Mouse (Mus musculus): ENCODE measurements around the gene Tsc22d1.

Tsc22d1 gene

DNA sequence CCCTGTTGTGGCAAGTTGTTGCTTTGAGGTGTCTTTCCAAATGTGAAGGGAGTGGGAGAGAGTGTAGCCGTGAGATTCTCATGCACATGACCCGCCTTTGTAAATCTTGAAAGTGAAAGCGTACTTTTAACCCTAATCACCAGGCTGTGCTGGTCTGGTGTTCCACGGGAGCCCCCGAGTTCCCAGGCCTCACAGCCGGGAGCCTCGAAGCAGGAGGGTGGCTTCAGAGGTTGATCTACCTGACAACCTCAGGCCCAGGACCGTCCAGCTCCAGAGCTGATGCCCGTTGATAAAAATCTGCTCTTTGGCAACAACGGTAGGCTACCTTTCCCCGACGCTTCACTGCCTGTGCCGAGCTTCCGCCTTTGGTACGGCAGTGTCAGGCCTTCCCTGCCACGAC is 72.8 kb downstream of the Tsc22d1 start:
- DNase-seq (ENCODE audit: low read depth, low spot score): no peak

- DNase-seq (ENCODE audit: low read depth, low spot score): no peak
Observed at GRCm38 (mm10) chr14:76488101-76489044, 73.6 kb downstream of the Tsc22d1 start.

DNA sequence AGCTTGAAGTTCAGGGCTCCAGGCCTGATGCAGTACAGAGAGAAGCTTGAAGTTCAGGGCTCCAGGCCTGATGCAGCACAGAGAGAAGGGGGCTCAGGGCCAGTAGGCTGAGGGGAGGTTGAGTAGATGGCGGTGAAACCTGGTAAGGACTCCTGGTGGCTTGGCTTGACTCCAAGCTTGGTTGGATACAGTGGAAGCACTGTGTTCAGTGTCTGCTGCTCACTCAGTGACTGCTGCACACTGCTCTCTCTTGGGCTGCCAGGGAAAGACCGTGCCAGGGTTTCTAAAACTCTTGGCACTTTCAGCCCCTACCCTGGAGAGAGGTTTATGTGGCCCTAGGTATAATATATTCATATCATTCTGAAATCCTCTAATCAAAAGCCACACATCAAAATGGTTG is 74.4 kb downstream of the Tsc22d1 start:
- no peak for DNase-seq (ENCODE audit: low read depth, low spot score)

- no peak for DNase-seq (ENCODE audit: low read depth, low spot score)
Observed at GRCm38 (mm10) chr14:76495022-76495421, 80.3 kb downstream of the Tsc22d1 start.

DNA sequence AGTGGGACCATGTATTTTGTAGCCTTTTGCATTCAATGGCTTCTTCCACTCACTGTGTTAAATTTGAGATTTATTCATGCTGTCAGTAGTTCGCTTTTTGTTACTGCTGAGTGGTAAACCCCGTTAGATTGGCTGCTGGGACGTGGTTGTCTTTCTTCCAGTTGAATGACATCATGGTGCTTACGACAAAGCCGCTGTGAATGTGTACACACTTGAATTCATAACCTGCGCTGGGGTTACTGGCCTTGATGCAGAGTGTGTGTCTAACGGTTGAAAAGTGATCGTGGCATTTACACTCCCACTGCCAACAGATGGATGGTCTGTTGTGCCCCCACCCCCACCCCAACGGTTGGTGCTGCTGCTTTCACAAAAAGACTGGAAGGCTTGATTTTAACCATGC is 82.4 kb downstream of the Tsc22d1 start:
- DNase-seq (ENCODE audit: low read depth, low spot score): no peak

DNA sequence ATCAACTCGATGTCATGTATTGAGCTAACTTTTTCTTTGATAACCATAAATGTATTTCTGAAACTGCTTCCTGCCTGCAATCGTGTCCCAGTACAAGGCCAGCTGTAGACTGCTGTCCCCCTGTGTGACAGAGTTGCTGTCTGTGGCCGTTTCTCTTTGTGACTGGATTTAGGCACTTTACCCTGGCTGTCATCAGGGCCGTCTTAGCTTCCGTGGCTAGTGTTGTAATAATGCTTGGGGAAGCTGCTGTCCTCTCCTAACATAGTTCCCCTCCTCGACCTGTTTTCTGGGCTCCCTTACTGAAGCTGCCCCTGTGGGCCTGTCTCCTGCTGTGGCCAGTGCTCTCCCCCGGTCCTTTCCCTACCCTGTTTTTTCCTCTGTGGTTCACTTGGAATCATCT is 83.4 kb downstream of the Tsc22d1 start:
- DNase-seq (ENCODE audit: low read depth, low spot score): no peak

DNA sequence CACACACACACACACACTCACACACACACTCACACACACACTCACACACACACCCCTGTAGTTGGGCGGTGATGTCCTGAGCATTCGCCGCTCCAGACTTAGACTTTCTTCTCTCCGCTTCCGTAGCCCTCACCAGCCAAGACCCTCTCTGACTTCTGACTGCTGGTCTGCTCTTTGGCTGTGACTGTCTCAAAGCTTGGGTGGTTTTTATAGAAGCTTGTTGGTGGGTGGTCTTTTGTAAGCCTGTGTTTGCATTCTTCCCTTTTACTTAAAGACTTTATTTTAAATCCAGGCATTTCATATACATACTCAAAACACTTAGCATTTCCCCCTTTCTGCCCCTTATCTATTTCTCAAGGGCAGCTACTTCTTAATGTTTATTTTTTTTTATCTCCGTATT is 84.7 kb downstream of the Tsc22d1 start:
- DNase-seq (ENCODE audit: low read depth, low spot score): no peak

GRCm38 (mm10) chr14:76500036-76500435 is 85.3 kb downstream of the Tsc22d1 start:
- DNase-seq (ENCODE audit: low read depth, low spot score): no peak

DNA sequence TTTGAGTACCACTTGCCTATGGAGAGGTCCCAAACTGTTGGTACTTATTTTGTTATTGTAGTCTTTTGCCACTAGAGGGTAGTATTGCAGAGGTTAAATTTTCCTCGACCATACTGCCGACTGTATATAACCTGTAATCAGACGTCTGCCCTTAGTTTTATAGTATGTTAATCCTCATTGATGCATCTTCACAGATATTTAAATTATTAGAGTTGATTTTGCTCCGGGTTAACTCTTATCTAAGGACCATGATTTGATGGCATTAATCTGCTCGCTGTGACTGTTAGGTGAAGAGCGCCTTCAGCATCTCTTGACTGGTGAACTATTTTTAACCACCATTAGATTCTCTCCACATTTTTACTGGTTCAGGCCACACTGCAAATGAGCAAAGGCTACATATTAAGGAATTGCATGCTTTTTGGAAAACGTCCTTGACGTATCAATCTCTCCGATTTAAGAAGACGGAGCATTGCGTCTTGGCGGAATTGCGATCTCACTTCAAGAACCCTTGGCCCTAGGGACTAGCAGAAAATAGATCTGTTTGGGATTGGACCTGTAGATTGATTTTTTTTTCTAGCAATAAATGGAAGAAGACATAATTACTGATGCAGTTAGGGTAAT is 88.6 kb downstream of the Tsc22d1 start:
- peak; percentile 75 for DNase-seq (ENCODE audit: low read depth, low spot score)

- peak; percentile 86 for DNase-seq (ENCODE audit: low read depth, low spot score)
Observed at GRCm38 (mm10) chr14:76504121-76504737, 89.5 kb downstream of the Tsc22d1 start.

- no peak for DNase-seq (ENCODE audit: low read depth, low spot score)
Observed at GRCm38 (mm10) chr14:76505101-76505438, 90.3 kb downstream of the Tsc22d1 start.

DNA sequence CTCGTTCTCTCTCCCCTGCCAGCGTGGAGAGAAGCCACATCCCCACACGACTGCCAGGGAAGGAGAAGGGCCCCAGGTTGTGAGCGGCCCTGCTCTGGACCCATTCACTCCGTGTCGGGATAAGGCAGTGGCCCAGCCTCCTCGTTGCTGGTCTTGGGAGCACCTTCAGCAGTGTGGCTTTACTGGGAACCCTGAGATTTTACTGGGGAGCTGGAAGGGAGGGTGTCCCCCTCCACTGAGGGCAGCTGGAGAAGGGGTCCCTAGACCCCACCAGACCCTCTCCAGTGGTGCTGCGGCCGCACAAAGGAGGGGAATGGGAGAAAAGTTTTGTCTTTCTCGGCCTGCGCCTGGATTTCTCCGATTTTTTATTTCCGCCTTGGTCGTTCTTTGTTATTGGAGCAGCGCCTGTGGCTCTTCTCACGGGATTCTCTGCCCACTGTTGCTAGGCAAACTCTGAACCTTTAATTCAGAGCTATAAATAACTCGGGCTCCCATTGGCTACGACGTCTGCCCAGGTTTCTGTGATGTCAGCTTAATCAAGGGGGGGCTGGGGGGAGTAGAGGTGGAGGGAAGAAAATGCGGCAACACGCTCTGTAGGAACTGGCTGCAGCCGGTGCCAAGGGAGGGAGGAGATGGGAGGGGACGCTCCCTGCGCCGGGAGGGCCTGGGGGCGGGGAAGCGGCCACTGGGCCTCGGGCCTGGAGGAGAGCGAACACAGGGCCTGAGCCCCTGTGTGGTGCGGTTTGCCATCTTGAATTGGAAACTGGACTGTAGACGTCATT is 90.9 kb downstream of the Tsc22d1 start:
- peak; percentile 64 for DNase-seq (ENCODE audit: low read depth, low spot score)

DNA sequence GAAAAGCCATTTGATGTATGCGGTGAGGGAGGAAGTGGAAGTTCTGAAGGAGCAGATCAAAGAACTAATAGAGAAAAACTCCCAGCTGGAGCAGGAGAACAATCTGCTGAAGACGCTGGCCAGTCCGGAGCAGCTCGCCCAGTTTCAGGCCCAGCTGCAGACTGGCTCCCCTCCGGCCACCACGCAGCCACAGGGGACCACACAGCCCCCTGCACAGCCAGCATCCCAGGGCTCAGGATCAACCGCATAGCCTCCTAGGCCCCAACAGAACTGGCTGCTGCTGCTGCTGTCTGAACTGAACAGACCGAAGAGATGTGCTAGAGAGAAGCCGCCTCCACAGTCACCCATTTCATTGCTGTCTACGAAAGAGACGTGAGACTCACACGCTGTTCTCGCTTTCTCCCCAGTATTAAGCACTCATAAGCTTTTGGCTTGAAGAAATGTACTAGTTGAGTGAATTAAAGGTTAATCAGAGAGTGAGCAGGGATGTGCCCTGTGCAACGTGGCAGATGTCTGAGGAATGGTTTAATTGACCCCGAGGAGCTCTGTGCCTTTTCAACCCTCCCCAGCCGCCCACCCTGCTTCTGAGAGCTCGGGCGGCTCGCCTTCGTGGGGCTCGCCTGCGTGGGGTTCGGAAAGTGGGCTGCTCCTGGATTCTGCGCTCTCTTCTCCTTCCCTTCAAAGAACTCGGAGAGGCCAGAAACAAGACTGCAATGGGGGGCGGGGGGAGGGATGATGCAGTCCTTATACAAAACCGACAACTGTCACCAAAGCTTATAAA is 91.9 kb downstream of the Tsc22d1 start:
- no peak for DNase-seq (ENCODE audit: low read depth, low spot score)

GRCm38 (mm10) chr14:76507357-76507756 is 92.6 kb downstream of the Tsc22d1 start:
- no peak for DNase-seq (ENCODE audit: low read depth, low spot score)

DNA sequence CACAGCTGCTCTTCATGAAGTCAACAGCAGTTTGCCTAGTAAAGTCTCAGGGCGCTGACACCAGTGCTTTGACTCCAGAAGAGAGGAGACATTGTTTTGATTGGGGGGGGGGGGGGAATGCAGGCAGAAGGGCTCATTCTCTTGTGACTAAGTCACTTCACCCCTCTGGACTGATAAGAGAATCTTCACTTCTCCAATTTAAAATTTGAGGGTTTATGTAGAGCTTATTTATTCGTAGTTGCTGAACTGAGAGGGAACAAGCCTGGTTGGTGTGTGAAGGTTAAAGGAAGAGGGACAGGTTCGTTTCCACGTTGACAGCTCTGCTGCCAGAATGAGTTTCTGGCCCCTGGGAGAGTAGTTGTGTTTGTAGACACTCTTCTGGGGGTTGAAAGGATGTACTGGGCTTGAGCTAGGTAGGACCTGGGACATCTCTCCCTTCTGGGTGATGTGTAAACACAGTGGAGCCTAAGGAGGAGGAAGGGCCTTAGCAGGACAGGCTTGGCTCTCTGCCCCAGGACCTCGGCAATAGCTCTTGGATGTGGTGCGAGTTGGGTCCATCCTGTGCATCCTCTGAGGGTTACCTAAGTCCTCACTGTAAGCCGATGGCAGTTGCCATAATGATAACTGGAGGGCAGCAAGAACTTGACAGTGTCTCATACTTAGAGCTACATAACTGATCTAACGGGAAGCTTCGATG is 93.2 kb downstream of the Tsc22d1 start:
- no peak for DNase-seq (ENCODE audit: low read depth, low spot score)

DNA sequence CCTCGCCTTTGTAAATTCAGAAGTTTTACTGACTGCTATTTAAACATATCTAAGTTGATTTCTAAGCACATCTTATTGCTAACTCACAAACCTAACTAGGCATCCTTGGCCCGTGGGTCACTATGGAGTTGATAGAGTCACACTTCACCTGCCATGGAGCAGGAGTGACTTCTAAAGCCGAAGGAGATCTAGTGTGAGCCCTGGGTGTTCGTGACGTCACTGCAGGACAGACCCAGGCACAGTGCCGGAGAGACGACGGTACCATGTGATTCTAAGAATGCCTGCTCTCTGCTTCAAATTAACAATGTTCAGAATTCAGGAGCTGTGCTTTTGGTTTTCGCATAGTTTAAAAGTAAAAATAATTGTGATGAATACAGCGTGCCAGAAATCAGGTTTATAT is 93.9 kb downstream of the Tsc22d1 start:
- no peak for DNase-seq (ENCODE audit: low read depth, low spot score)

- DNase-seq (ENCODE audit: low read depth, low spot score): no peak
Observed at GRCm38 (mm10) chr14:76511971-76512370, 97.2 kb downstream of the Tsc22d1 start.

DNA sequence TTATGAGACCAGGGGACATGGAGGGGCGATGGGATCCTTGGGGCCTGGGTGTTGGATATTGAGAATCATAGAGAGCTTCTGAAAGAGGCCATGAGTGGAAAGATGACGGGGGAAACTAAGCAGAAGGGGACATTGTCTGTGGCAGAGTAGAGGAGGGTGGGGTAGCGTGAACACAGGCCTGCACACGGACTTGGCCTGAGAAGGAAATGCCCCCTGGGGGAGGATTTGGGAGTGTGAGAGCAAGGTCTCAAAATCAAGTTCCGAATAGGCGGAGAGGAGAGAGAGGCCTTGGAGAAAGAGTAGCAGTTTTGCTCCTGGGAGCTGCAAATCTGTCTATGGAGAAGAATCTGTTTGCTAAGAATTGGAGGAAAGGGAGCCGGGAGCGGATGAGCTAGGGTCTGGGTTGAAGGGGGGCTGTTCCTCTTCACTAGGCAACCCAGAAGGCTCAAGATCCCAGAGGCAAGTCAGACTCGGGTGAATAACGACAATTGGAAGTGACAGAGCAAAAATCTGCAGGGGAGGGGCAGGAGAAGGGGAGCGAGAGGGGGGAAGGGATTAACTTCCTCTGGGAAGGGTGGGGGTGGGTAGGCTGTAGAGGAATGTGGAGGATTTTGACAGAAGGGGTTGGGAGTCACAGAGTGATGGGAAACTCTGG is 98.8 kb downstream of the Tsc22d1 start:
- no peak for DNase-seq (ENCODE audit: low read depth, low spot score)

DNA sequence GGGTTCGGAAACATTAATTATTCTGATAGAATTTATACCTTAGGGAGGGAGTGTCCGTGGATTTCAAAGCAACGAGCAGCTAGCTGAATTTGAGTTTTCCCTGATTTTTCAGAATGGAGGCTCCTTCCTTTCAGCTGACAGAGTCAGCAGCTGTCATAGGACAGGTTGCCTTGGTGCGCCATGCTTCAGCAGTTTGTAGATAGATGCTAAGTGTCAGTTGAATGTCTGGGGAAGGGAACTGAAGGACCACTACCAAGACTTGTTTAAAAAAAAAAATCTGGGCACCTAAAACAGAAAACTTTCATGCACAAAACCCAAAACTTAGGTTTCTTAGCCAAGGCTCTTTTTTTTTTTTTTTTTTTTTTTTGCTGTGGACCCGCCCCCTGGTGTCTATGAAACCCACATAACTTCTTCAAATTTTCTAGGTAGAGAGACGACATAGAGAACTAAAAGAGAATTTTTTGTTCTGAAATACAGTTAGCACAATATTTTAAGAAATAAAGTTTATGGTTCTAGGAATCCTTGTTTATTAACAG is 99.4 kb downstream of the Tsc22d1 start:
- DNase-seq (ENCODE audit: low read depth, low spot score): no peak

DNA sequence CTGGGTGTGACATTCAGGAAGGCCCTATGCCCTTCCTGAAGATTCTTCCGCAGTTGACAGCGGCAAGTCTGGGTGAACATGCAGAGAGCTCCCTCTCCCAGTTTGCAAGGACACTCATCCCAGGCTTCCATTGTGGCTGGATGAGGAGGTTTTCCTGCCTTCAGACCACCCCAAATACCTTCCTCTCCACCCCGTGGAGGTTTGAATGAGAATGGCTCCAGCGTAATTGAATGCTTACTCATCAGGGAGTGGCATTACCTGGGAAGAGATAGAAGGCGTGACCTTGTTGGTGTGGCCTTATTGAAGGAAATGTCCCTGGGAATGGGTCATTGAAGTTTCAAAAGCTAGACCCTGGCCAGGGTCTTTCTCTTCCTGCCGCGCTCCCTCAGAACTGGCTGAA is 100.9 kb downstream of the Tsc22d1 start:
- DNase-seq (ENCODE audit: low read depth, low spot score): no peak

Data from CD4-positive, CD25-positive, alpha-beta regulatory T cell, adult 2 months (primary cell).